Mouse (Mus musculus): Measurements from ENCODE around the gene Zp3.

DNA sequence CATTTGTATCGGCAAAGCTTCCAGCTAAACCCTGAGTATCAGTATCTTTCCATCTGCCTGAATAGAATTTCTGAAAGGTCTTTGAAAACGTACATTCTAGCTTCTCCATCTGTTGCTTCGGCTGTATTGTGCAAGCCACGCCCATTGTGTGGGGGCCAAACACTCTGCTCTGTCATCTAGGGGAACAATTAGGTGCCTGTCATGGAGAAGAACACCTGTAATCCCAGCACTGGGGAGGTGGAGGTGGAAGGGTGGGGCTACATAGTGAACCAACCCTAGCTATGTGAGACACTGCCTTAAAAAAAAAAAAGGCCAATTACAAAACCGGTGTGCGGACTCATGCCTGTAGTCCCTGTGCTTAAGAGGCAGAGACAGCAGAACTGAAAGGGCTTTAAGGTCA lies 37.2 kb upstream of the Zp3 start:
- TF ChIP-seq POLR2A (IDR thresholded peaks at IDR 0.05; ENCODE audit: borderline replicate concordance, control insufficient read depth, low read depth, low read length) (no peak), CTCF (IDR thresholded peaks at IDR 0.05; ENCODE audit: control insufficient read depth, insufficient read depth, low read length) (no peak)
